Mouse (Mus musculus) midbrain, embryonic 11.5 days (tissue): ENCODE results near the gene Scrn2. TPM values are rescaled to one million over a fixed set of nuclear protein-coding genes. Genes with fewer than 3 reads are reported as not detected.
A peak's percentile ranks its signal among the peaks of the same experiment; 100 is the strongest.

Experiments used
- ATAC-seq: fragments of 200-750 bp; cut with Nextera tagmentation; 2 replicates; pipeline ENCODE4 v1.8.0; 2017; ENCODE audit warnings: moderate TSS enrichment, moderate library complexity; ENCODE audit not compliant: low FRiP score
- DNase-seq: peaks from one replicate; pipeline ENCODE4 v3.0.0; 2015; ENCODE audit warnings: low spot score; ENCODE audit errors: missing footprints
- H3K27ac ChIP-seq: fragments of 300-500 bp; sonication (generic); 2 replicates; pipeline ENCODE4 v1.5.1; 2014; ENCODE audit warnings: low read depth, low read length
- H3K27me3 ChIP-seq: fragments of 300-500 bp; sonication (generic); 2 replicates; pipeline ENCODE4 v1.6.1; 2014; ENCODE audit warnings: mild to moderate bottlenecking, low read length, moderate library complexity, mixed read lengths; ENCODE audit not compliant: control insufficient read depth, insufficient read depth
- H3K36me3 ChIP-seq: fragments of 300-500 bp; sonication (generic); 2 replicates; pipeline ENCODE4 v1.6.1; 2014; ENCODE audit warnings: mild to moderate bottlenecking, low read length, moderate library complexity, mixed read lengths; ENCODE audit not compliant: control insufficient read depth, insufficient read depth
- H3K4me1 ChIP-seq: fragments of 300-500 bp; sonication (generic); 2 replicates; pipeline ENCODE4 v1.6.1; 2014; ENCODE audit warnings: low read length; ENCODE audit not compliant: control insufficient read depth, insufficient read depth
- H3K4me2 ChIP-seq: fragments of 300-500 bp; sonication (generic); 2 replicates; pipeline ENCODE4 v1.6.1; 2014; ENCODE audit warnings: mild to moderate bottlenecking, moderate library complexity
- H3K4me3 ChIP-seq: fragments of 300-500 bp; sonication (generic); 2 replicates; pipeline ENCODE4 v1.5.1; 2014; ENCODE audit warnings: low read depth, low read length
- H3K9ac ChIP-seq: fragments of 300-500 bp; sonication (generic); 2 replicates; pipeline ENCODE4 v1.6.1; 2014; ENCODE audit warnings: low read length
- H3K9me3 ChIP-seq: fragments of 300-500 bp; sonication (generic); 2 replicates; pipeline ENCODE4 v1.6.1; 2016; ENCODE audit warnings: low read length; ENCODE audit not compliant: control insufficient read depth
- WGBS: fragments of 180-500 bp; shearing (Covaris S2); extraction: QIAGEN DNeasy Blood & Tissue Kit; methylation state at CpG from one replicate; pipeline ENCODE4 v1.1.7; 2014; 5-methylcytosine and 5-hydroxymethylcytosine counted together
- polyA plus RNA-seq: library from polyadenylated mRNA; unstranded; fragments of >200 nt; fragmentation: Nextera tagmentation; extraction: Ambion mirVana; gene quantifications from 2 replicates; pipeline ENCODE4 v1.2.1, GENCODE M21; 2014

Gene Scrn2
- polyA plus RNA-seq, 1 experiment from 2014 or later = 22.1 TPM

DNA sequence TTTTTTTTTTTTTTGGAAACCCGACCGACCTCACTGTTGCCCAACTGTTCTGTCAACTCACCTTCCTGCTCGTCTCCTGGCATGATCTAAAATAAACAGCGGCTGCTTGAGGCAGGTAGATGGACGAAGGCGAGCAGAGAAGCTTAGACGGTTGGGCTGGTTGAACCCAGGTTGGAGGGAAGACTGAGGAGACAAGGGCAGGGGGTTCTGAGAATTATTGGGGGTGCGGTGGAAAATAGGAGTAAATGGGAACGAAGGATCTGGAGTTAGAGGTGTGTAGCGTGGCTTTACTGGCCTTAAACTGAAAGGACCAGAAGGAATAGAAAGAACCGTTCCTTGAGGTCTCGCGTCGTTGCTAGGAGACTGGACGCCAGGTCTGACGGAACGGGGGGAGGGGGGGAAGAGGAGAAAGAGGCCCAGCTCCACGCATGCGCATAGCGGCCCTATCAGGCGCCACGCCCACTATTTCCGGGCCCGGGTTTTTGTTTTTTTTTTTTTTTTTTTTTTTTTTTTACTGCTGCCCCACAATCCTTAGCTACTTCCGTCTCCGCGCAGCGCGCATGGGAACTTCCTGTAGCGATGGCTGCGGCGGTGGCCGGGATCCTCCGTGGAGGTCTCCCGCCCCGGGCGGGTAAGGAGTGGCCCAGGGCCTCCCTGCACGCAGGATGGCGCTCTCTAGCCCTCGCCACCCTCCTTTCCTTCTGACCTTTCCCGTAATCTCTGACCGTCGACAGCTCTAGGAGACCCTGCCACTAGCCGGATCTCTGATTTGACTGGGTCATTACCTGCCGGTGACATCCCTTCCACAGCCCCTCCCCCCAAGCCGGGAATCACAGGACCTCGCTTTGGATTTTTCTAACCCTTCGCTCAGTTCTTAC lies 11.5 kb downstream of the Scrn2 start, which contains the start of the genes Lrrc46 and Mrpl10:
Lrrc46 (minus strand) TSS at position 386 of the 878 bp plus-strand sequence.
Mrpl10 (plus strand) TSS at position 539 of the 878 bp plus-strand sequence.
- H3K9ac ChIP-seq = peak within 1 kb of the TSS; percentile 86
- H3K9me3 ChIP-seq = no peaks in the 10 kb centered on the region
- H3K4me1 ChIP-seq = peaks cover 10% of the 10 kb centered on the region; the same call in 1 of the 2 replicates
- DNase-seq (peak; percentile 99), ATAC-seq (peak; percentile 96)
- no peaks in the 10 kb centered on the region for H3K27me3 ChIP-seq
- 0 out of 2 replicates have a peak, but pooled peaks cover 2% of the 10 kb centered on the region for H3K36me3 ChIP-seq
- peak within 1 kb of the TSS; percentile 16; the same call in 1 of the 2 replicates for H3K27ac ChIP-seq
- peak within 1 kb of the TSS; percentile 82 for H3K4me3 ChIP-seq
- peak within 1 kb of the TSS; percentile 65 for H3K4me2 ChIP-seq
- under 1% methylated on average over 48 of the region's 48 CpGs for WGBS

DNA sequence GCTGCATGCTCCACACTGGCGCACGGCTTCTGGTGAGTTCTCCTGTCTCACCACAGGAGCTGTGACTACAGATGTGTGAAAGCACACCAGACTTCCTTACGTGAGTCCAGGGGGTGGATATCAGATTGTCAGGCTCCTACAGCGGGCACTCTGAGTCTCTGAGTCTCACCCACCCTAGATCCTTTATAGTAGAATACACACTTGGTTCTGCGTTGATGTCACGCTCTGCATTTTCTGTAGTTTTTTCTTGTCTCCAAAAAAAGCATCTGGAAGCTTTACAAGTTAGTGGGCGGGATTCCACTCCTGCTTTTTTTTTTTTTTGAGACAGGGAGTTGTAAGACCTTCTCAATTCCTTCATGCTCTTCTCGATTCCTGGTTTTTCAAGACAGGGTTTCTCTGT lies 15.2 kb downstream of the Scrn2 start:
- Histone ChIP-seq H3K9ac (no peak overlapping the region), H3K9me3 (no peaks in the 10 kb centered on the region), H3K36me3 (peaks cover 10% of the 10 kb centered on the region; the same call in 1 of the 2 replicates), H3K27me3 (no peaks in the 10 kb centered on the region), H3K4me2 (no peak overlapping the region), H3K4me1 (peaks cover 10% of the 10 kb centered on the region; the same call in 1 of the 2 replicates), H3K27ac (no peak overlapping the region), H3K4me3 (no peak overlapping the region)
- ATAC-seq (no peak), DNase-seq (no peak)
- WGBS = 97% methylated on average over 8 of the region's 8 CpGs

DNA sequence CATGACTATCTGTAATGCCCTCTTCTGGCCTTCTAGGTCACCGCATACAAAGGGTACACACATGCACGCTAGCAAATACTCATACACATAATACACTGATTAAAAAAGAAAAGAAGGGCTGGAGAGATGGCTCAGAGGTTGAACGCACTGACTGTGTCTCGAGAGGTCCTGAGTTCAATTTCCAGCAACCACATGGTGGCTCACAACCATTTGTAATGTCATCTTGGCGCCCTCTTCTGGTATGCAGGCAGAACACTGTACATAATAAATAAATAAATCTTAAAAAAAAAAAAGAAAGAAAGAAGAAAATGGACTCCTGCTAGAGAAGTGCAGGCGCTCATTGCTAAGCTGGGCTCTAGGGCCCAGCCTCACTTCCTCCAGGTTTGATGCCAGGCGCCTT lies 16.1 kb downstream of the Scrn2 start:
- Histone ChIP-seq H3K9me3 (no peaks in the 10 kb centered on the region), H3K27me3 (no peaks in the 10 kb centered on the region), H3K36me3 (peaks cover 10% of the 10 kb centered on the region; the same call in 1 of the 2 replicates), H3K4me2 (no peak overlapping the region), H3K4me3 (no peak overlapping the region), H3K9ac (no peak overlapping the region), H3K27ac (no peak overlapping the region), H3K4me1 (peaks cover 7% of the 10 kb centered on the region; the same call in 1 of the 2 replicates)
- 80% methylated on average over 7 of the region's 7 CpGs for WGBS
- ATAC-seq = no peak
- DNase-seq = no peak

DNA sequence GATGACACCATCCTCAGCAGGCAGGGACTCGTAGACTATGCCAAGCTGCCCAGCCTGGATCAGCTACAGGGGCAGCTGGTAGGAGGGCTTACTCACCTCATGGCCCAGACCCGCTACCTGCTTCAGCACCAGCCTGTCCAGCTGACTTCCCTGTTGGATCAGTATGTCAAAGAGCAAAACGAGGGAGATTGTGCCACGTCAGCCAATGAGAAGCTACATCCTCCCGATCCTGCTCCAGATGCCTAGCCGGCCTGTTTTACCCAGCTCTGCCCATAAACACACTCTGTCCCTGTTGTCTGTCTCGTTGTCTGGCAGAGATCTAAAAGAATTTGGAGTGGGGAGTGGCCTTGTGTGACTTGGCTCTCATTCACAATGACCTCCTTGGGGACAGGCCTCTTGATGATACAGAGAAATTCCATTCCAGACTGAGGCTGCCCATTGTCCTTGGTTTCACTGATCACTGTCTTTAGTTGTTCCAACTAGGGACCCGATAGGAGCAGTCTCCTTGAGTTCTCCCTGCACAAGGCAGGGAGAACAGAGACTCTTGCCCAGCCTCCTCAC lies 18.4 kb downstream of the Scrn2 start:
- Histone ChIP-seq H3K9me3 (no peaks in the 10 kb centered on the region), H3K27me3 (no peaks in the 10 kb centered on the region), H3K4me2 (no peak overlapping the region), H3K4me3 (no peak overlapping the region), H3K4me1 (peaks cover 13% of the 10 kb centered on the region), H3K9ac (no peak overlapping the region), H3K36me3 (peaks cover 10% of the 10 kb centered on the region; the same call in 1 of the 2 replicates), H3K27ac (no peak overlapping the region)
- WGBS = 88% methylated on average over 8 of the region's 8 CpGs
- DNase-seq (no peak), ATAC-seq (no peak)

DNA sequence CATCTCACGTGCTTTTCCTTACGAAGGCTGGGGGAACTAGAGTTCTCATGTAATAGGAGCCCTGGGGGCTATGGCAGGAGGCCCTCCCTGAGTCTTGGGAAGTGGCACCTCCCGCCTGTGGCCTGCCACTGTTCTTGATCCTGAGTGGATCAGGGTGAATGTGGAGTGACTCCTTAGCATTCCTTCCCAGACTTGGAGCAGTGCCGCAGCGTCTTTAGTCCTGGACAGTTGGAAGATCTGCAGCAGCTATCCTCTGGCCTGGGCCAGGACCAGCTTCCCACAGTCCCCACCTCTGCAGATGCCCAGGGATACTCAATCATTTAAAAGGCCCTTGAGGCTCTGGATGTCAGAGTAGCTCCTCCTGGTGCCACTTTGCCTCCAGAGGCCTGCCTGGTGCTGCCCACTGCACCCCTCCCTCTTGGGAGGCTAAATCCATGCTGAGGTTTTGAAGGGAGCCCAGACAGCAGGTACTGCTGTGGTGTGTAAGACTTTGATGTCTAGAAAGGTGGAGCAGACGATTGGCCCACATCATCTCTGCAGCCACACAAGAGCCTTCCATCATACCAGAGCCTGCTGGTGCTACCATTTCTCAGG lies 19.9 kb downstream of the Scrn2 start:
- H3K4me1 ChIP-seq = peaks cover 13% of the 10 kb centered on the region
- 82% methylated on average over 6 of the region's 6 CpGs for WGBS
- no peak overlapping the region for H3K4me3 ChIP-seq
- no peak overlapping the region for H3K27ac ChIP-seq
- no peak overlapping the region for H3K9ac ChIP-seq
- no peak overlapping the region for H3K4me2 ChIP-seq
- no peak for DNase-seq
- H3K36me3 ChIP-seq = peaks cover 11% of the 10 kb centered on the region; the same call in 1 of the 2 replicates
- H3K9me3 ChIP-seq = no peaks in the 10 kb centered on the region
- no peak for ATAC-seq
- no peaks in the 10 kb centered on the region for H3K27me3 ChIP-seq

DNA sequence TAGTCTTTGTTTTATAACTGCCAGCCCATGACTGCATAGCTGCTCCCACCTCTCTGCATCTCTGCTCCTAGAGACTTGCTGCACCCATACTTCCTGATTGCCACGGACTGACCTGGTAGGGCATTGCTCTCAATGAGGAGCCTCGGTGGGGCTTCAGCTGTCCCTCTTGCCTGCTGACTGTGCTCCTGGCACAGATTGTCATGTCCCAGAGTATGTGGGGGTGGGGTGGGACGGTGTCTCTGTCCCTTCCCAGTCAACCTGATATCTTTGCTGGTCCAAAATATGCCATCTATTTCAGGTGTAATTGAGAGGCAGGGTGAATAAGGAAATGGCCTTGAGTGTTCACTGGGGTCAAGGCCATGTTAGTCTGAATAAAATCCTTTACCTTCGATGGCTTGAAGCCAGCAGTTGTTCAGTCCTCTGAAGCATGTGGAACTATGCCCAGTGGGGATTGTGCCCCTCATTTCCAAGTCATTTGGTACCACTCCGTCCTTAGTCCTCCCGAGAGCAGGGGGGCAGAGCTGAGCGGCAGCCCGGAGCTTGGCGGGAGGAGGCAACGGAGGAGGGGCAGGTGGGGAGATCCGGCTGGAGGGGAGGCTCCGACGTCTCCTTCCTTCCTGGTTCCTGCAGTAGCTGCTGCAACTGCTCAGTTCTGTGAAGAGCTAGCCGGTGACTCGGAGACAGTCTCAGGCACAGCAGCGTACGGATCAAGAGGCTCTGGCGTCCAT lies 20.6 kb downstream of the Scrn2 start, which contains the start of gene Osbpl7:
Osbpl7 (plus strand) TSS at position 413 of the 728 bp plus-strand sequence.
- ATAC-seq (peak; percentile 84), DNase-seq (peak; percentile 94)
- no peaks in the 10 kb centered on the region for H3K27me3 ChIP-seq
- H3K4me3 ChIP-seq = peak within 1 kb of the TSS; percentile 65
- peak within 1 kb of the TSS; percentile 94 for H3K4me2 ChIP-seq
- H3K36me3 ChIP-seq = peaks cover 11% of the 10 kb centered on the region; the same call in 1 of the 2 replicates
- peak within 1 kb of the TSS; percentile 82 for H3K9ac ChIP-seq
- peaks cover 13% of the 10 kb centered on the region for H3K4me1 ChIP-seq
- H3K9me3 ChIP-seq = no peaks in the 10 kb centered on the region
- 8% methylated on average over 18 of the region's 18 CpGs for WGBS
- H3K27ac ChIP-seq = no peak within 1 kb of the TSS

DNA sequence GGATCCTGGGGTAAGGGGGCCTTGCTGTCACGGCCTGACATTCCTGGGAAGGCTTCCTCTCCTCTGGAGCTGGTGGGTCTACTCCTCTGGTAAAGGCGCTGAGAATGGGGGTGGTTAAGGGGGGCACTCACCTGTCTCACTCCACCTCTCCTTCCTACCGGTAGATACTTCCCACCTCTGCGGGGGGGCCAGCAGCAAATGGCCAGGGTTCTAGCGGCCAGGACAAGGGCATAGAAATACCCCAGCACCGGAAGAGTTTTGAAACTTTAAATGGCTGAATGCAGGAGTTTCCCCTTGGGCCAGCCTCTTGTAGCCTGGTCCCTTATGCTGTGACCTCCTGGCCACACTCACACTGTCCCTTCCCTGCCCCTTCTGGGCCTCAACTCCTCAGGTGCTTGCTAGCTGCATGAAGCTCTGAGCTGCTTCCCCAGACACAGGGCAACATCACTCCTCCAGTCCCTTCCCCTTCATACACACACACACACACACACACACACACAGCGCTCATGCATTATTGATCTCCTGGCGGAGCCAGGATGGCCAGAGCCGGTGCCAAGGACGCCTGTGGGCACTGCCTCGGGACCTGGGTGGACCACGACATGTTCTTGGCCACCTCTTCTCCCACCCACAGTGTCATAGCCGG lies 21.3 kb downstream of the Scrn2 start:
- Histone ChIP-seq H3K27me3 (no peaks in the 10 kb centered on the region), H3K4me3 (peak overlapping the region; percentile 65), H3K27ac (no peak overlapping the region), H3K9ac (peak overlapping the region; percentile 82), H3K4me2 (peak overlapping the region; percentile 94), H3K4me1 (peaks cover 13% of the 10 kb centered on the region), H3K9me3 (no peaks in the 10 kb centered on the region), H3K36me3 (peaks cover 13% of the 10 kb centered on the region; the same call in 1 of the 2 replicates)
- 34% methylated on average over 13 of the region's 13 CpGs for WGBS
- peak; percentile 87 for DNase-seq
- ATAC-seq = peak; percentile 17

DNA sequence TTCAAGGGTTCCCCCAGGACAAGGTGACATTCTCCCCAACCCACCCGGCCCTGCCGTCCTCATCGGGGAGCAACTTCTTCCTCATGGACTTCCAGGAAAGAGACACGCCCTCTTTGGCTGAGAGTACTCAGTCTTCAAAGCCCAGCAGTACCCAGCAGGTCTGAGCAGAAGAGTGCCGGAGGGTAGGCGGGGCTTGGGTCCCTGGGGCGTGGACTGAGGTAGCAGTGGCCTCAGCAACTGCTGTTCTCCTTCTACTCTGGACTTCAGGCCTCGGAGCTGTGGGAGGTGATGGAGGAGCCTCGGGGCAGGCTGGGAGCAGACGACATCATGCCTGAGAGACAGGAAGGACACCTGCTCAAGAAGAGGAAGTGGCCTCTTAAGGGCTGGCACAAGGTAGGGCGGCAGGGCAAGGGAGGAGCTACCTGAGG lies 22.5 kb downstream of the Scrn2 start:
- DNase-seq (no peak), ATAC-seq (no peak)
- Histone ChIP-seq H3K27me3 (no peaks in the 10 kb centered on the region), H3K4me3 (no peak overlapping the region), H3K27ac (no peak overlapping the region), H3K4me2 (no peak overlapping the region), H3K4me1 (peaks cover 13% of the 10 kb centered on the region), H3K9ac (no peak overlapping the region), H3K9me3 (no peaks in the 10 kb centered on the region), H3K36me3 (peaks cover 11% of the 10 kb centered on the region; the same call in 1 of the 2 replicates)
- WGBS = 36% methylated on average over 11 of the region's 11 CpGs
